Mouse (Mus musculus) embryo, embryonic 11 days (tissue): Measurements from ENCODE around the gene Obox6.

Experiments used
- DNase-seq: peaks from one replicate; pipeline ENCODE4 v3.0.0-alpha.2; 2015

The Obox6 gene

GRCm38 (mm10) chr7:15839578-15839977 is at the start of gene Obox6:
Gene Obox6, minus strand, starts transcription at chr7:15839678.
- no peak for DNase-seq

GRCm38 (mm10) chr7:15884127-15884526 is 44.6 kb upstream of the Obox6 start:
- no peak for DNase-seq

- no peak for DNase-seq
These were observed 42.8 kb upstream of the Obox6 start, which contains the start of gene Crxos for GRCm38 (mm10) chr7:15882317-15882716. Gene Crxos, plus strand, starts transcription at chr7:15882617.

- no peak for DNase-seq
These were observed 42.4 kb upstream of the Obox6 start for GRCm38 (mm10) chr7:15881831-15882230.

GRCm38 (mm10) chr7:15881388-15881787 is 41.9 kb upstream of the Obox6 start:
- DNase-seq = peak; percentile 8

GRCm38 (mm10) chr7:15879756-15880155 is 40.3 kb upstream of the Obox6 start, which contains the start of gene Crx:
Gene Crx, minus strand, starts transcription at chr7:15879968.
- no peak for DNase-seq

- no peak for DNase-seq
These were observed 24.6 kb upstream of the Obox6 start for GRCm38 (mm10) chr7:15864104-15864503.

GRCm38 (mm10) chr7:15859657-15860056 is 20.2 kb upstream of the Obox6 start:
- peak; percentile 3 for DNase-seq
